Mouse (Mus musculus): ENCODE measurements around the gene Slc11a2. TPM values are rescaled to one million over a fixed set of nuclear protein-coding genes. Genes with fewer than 3 reads are reported as not detected.
"Not testable (repeated sequence)": the region's sequence is repeated elsewhere in the genome, so short reads cannot be mapped to it uniquely, and the experiment has no call there.

Gene Slc11a2
- polyA plus RNA-seq, 1 experiment from 2014 or later = 27.1 TPM

- 93% methylated on average over 7 of the region's 7 CpGs for WGBS
- no peaks in the 10 kb centered on the region for H3K9me3 ChIP-seq
Observed at GRCm38 (mm10) chr15:100391599-100391998, 33.3 kb downstream of the Slc11a2 start.

GRCm38 (mm10) chr15:100391066-100391465 is 33.8 kb downstream of the Slc11a2 start:
- Histone ChIP-seq H3K27me3 (replicated peaks) (no peaks in the 10 kb centered on the region), H3K36me3 (peaks cover 29% of the 10 kb centered on the region), H3K9ac (no peak overlapping the region), H3K27ac (no peak overlapping the region), H3K4me1 (peaks cover 6% of the 10 kb centered on the region; the same call in 1 of the 2 replicates), H3K9me3 (no peaks in the 10 kb centered on the region), H3K4me3 (no peak overlapping the region), H3K4me2 (replicated peaks) (no peak overlapping the region)
- ATAC-seq (ENCODE audit: low FRiP score, low read depth) = no peak
- 85% methylated on average over 7 of the region's 7 CpGs for WGBS

More at GRCm38 (mm10) chr15:100391599-100391998, 33.3 kb downstream of the Slc11a2 start:
- H3K9ac ChIP-seq = no peak overlapping the region
- H3K36me3 ChIP-seq = peaks cover 34% of the 10 kb centered on the region
- H3K4me2 ChIP-seq (replicated peaks) = no peak overlapping the region
- ATAC-seq (ENCODE audit: low FRiP score, low read depth) = no peak
- no peak overlapping the region for H3K4me3 ChIP-seq
- no peak overlapping the region for H3K27ac ChIP-seq
- peaks cover 6% of the 10 kb centered on the region; the same call in 1 of the 2 replicates for H3K4me1 ChIP-seq
- no peaks in the 10 kb centered on the region for H3K27me3 ChIP-seq (replicated peaks)

GRCm38 (mm10) chr15:100388886-100389285 is 36.0 kb downstream of the Slc11a2 start:
- H3K27ac ChIP-seq = no peak overlapping the region
- H3K4me1 ChIP-seq = peaks cover 6% of the 10 kb centered on the region; the same call in 1 of the 2 replicates
- WGBS = 69% methylated on average over 9 of the region's 9 CpGs
- H3K36me3 ChIP-seq = peaks cover 9% of the 10 kb centered on the region
- H3K4me3 ChIP-seq = no peak overlapping the region
- no peak overlapping the region for H3K9ac ChIP-seq
- no peak overlapping the region for H3K4me2 ChIP-seq (replicated peaks)
- no peak for ATAC-seq (ENCODE audit: low FRiP score, low read depth)
- H3K27me3 ChIP-seq (replicated peaks) = no peaks in the 10 kb centered on the region
- no peaks in the 10 kb centered on the region for H3K9me3 ChIP-seq

- H3K27me3 ChIP-seq (replicated peaks) = no peaks in the 10 kb centered on the region
- no peak overlapping the region for H3K9ac ChIP-seq
- no peak overlapping the region for H3K27ac ChIP-seq
- no peak overlapping the region for H3K4me2 ChIP-seq (replicated peaks)
- H3K4me1 ChIP-seq = peaks cover 6% of the 10 kb centered on the region; the same call in 1 of the 2 replicates
- H3K9me3 ChIP-seq = no peaks in the 10 kb centered on the region
- no peak for ATAC-seq (ENCODE audit: low FRiP score, low read depth)
- H3K4me3 ChIP-seq = no peak overlapping the region
- H3K36me3 ChIP-seq = peaks cover 4% of the 10 kb centered on the region; the same call in 1 of the 2 replicates
- WGBS = 94% methylated on average over 16 of the region's 16 CpGs
Observed at GRCm38 (mm10) chr15:100388224-100388835, 36.5 kb downstream of the Slc11a2 start.

GRCm38 (mm10) chr15:100387544-100388223 is 37.2 kb downstream of the Slc11a2 start:
- ATAC-seq (ENCODE audit: low FRiP score, low read depth) = no peak
- Histone ChIP-seq H3K9me3 (no peaks in the 10 kb centered on the region), H3K4me3 (no peak overlapping the region), H3K9ac (no peak overlapping the region), H3K4me1 (peaks cover 6% of the 10 kb centered on the region; the same call in 1 of the 2 replicates), H3K27me3 (replicated peaks) (no peaks in the 10 kb centered on the region), H3K4me2 (replicated peaks) (no peak overlapping the region), H3K36me3 (no peaks in the 10 kb centered on the region), H3K27ac (no peak overlapping the region)
- 96% methylated on average over 17 of the region's 17 CpGs for WGBS

GRCm38 (mm10) chr15:100385705-100386104 is 39.2 kb downstream of the Slc11a2 start:
- Histone ChIP-seq H3K9ac (no peak overlapping the region), H3K9me3 (no peaks in the 10 kb centered on the region), H3K27ac (no peak overlapping the region), H3K4me2 (replicated peaks) (no peak overlapping the region), H3K36me3 (no peaks in the 10 kb centered on the region), H3K4me3 (no peak overlapping the region), H3K4me1 (peaks cover 6% of the 10 kb centered on the region; the same call in 1 of the 2 replicates), H3K27me3 (replicated peaks) (no peaks in the 10 kb centered on the region)
- WGBS = 93% methylated on average over 9 of the region's 9 CpGs
- ATAC-seq (ENCODE audit: low FRiP score, low read depth) = no peak

- Histone ChIP-seq H3K4me3 (no peak overlapping the region), H3K27ac (no peak overlapping the region), H3K4me1 (no peaks in the 10 kb centered on the region), H3K27me3 (replicated peaks) (no peaks in the 10 kb centered on the region), H3K36me3 (no peaks in the 10 kb centered on the region), H3K9ac (no peak overlapping the region), H3K4me2 (replicated peaks) (no peak overlapping the region), H3K9me3 (no peaks in the 10 kb centered on the region)
- WGBS = 76% methylated on average over 2 of the region's 2 CpGs
- ATAC-seq (ENCODE audit: low FRiP score, low read depth) = no peak
Observed at GRCm38 (mm10) chr15:100380104-100380503, 44.8 kb downstream of the Slc11a2 start.

GRCm38 (mm10) chr15:100379658-100380057 is 45.2 kb downstream of the Slc11a2 start:
- H3K4me2 ChIP-seq (replicated peaks) = no peak overlapping the region
- no peak overlapping the region for H3K27ac ChIP-seq
- no peaks in the 10 kb centered on the region for H3K36me3 ChIP-seq
- H3K4me1 ChIP-seq = no peaks in the 10 kb centered on the region
- no peaks in the 10 kb centered on the region for H3K27me3 ChIP-seq (replicated peaks)
- no peak for ATAC-seq (ENCODE audit: low FRiP score, low read depth)
- no peak overlapping the region for H3K4me3 ChIP-seq
- H3K9me3 ChIP-seq = no peaks in the 10 kb centered on the region
- H3K9ac ChIP-seq = no peak overlapping the region
- WGBS = 85% methylated on average over 8 of the region's 8 CpGs

- not testable (repeated sequence) for H3K4me2 ChIP-seq (replicated peaks); H3K9me3 ChIP-seq; H3K4me1 ChIP-seq; H3K9ac ChIP-seq; H3K4me3 ChIP-seq; H3K27ac ChIP-seq; H3K36me3 ChIP-seq; ATAC-seq (ENCODE audit: low FRiP score, low read depth); H3K27me3 ChIP-seq (replicated peaks)
- 42% methylated on average over 4 of the region's 9 CpGs for WGBS
Observed at GRCm38 (mm10) chr15:100377847-100378505, 46.9 kb downstream of the Slc11a2 start.

DNA sequence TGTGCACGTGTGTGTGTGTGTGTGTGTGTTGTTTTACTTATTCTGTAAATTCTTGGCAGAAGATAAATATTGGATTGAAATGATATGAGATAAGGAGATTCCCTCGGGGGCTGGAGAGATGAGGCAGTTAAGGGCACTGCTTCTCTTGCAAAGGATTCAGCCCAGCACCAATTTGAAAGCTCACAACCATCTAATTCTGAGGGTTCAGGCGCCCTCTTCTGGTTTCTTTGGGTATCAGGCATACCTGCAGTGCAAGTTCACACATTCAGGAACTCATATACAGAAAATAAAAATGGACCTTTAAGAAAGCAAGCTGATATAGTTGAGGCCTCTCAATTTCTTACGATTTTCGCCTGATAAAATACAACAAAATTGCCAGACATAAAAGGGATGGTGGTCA is 49.8 kb downstream of the Slc11a2 start:
- ATAC-seq (ENCODE audit: low FRiP score, low read depth) = no peak
- H3K4me3 ChIP-seq = no peak overlapping the region
- 42% methylated on average over 5 of the region's 5 CpGs for WGBS
- no peak overlapping the region for H3K4me2 ChIP-seq (replicated peaks)
- H3K27ac ChIP-seq = no peak overlapping the region
- H3K9me3 ChIP-seq = no peaks in the 10 kb centered on the region
- no peaks in the 10 kb centered on the region for H3K36me3 ChIP-seq
- H3K27me3 ChIP-seq (replicated peaks) = no peaks in the 10 kb centered on the region
- H3K4me1 ChIP-seq = no peaks in the 10 kb centered on the region
- H3K9ac ChIP-seq = no peak overlapping the region

DNA sequence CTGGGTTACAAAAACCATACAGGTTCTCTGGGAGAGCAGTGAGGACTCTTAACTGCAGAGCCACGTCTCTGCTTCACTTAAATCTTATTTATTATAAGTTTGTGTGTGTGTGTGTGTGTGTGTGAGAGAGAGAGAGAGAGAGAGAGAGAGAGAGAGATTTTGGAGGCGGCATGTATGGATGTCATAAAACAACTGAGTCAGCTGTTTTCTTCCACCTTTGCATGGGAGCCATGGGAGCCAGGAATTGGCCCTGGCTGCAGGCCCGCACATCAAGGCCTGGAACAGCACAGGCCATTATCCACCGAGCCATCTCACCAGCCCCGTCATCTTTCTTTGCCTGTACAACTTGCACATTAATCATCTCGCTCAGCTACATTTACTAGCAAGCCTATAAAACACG is 57.8 kb downstream of the Slc11a2 start:
- Histone ChIP-seq H3K27ac (no peak overlapping the region), H3K4me2 (replicated peaks) (no peak overlapping the region), H3K9me3 (no peaks in the 10 kb centered on the region; the same call in 1 of the 2 replicates), H3K27me3 (replicated peaks) (no peaks in the 10 kb centered on the region), H3K4me1 (no peaks in the 10 kb centered on the region), H3K36me3 (no peaks in the 10 kb centered on the region), H3K4me3 (no peak overlapping the region), H3K9ac (no peak overlapping the region)
- ATAC-seq (ENCODE audit: low FRiP score, low read depth) = no peak
- WGBS = 72% methylated on average over 7 of the region's 7 CpGs

- H3K4me1 ChIP-seq; H3K4me3 ChIP-seq; H3K27ac ChIP-seq; H3K9me3 ChIP-seq; H3K36me3 ChIP-seq; H3K9ac ChIP-seq; H3K4me2 ChIP-seq (replicated peaks); H3K27me3 ChIP-seq (replicated peaks); ATAC-seq (ENCODE audit: low FRiP score, low read depth): not testable (repeated sequence)
- 51% methylated on average over 9 of the region's 9 CpGs for WGBS
Observed at GRCm38 (mm10) chr15:100365967-100366366, 58.9 kb downstream of the Slc11a2 start.
